14 mouse cellular contexts compared by ENCODE assay signal in the genomic region with DNA sequence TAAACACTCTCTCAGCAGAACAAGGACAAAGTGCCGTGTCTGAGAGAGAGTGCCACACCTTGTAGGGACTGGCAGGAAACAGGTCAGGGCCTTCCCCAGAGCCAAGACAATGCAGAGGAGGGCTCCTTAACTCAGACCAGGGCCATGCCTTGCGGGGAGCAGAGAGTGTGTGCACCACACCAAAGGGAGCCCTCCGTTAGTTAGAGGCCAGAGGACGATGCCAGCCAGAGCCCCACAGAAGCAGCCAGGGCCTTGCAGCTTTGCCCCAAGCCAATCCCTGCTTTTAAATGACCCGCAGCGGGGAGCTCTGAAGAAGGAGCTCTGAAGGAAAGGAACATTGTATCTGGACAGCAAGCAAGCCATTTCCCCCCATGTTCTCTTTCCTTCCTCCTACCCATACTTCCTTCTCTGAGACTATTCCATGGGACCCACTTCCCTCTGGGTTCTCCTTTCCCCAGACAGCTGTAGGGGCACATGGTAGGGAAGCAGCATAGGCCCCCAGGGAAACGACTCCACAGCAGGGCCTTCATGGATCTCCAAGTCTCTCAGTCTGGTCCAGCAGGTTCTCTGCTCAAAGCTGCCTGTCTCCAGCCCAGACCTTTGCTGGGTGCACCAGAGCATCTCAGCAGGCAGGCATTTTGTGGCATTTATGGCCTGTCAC. TPM values are rescaled to one million over a fixed set of nuclear protein-coding genes. Genes with fewer than 3 reads are reported as not detected.
A peak's percentile ranks its signal among the peaks of the same experiment; 100 is the strongest.
DNase-seq lines count a peak whose midpoint lies in the region; ATAC-seq and TF ChIP-seq lines count a peak whose summit lies in the region.
"Had no signal": no experiment of that assay in that cellular context is flagged by ENCODE, and none has a peak within 500 bp of the region (broad histone marks: within the 10 kb centered on the region; RNA-seq: fewer than 3 reads in every experiment).

No protein-coding gene starts in this region.

- peaks cover 38% of the 10 kb centered on the region for H3K4me1 ChIP-seq in heart, embryonic 10.5 days
- 0 out of 2 replicates have a peak, but pooled peaks cover 4% of the 10 kb centered on the region for H3K4me1 ChIP-seq in neural tube, embryonic 11.5 days (ENCODE audit: control insufficient read depth, insufficient read depth, low read length)
- H3K4me1 ChIP-seq in limb, embryonic 15.5 days: no peaks in the 10 kb centered on the region
- peaks cover 4% of the 10 kb centered on the region; the same call in 1 of the 2 replicates for H3K4me1 ChIP-seq in liver, postnatal 0 days (ENCODE audit: insufficient read depth)
- H3K4me1 ChIP-seq: intestine, embryonic 15.5 days had no signal

- H3K36me3 ChIP-seq in heart, embryonic 10.5 days: peaks cover 74% of the 10 kb centered on the region
- peaks cover 42% of the 10 kb centered on the region for H3K36me3 ChIP-seq in neural tube, embryonic 11.5 days (ENCODE audit: control insufficient read depth, insufficient read depth, low read length)
- H3K36me3 ChIP-seq in limb, embryonic 15.5 days: peaks cover 86% of the 10 kb centered on the region
- peaks cover 53% of the 10 kb centered on the region for H3K36me3 ChIP-seq in liver, postnatal 0 days (replicated peaks; ENCODE audit: insufficient read depth, low read length)

- no peak for DNase-seq in heart, embryonic 10.5 days (ENCODE audit: low spot score)
- no peak for DNase-seq in heart, postnatal 4 days
- DNase-seq in neural tube, embryonic 11.5 days (ENCODE audit: low spot score): no peak
- DNase-seq in neural tube, embryonic 10.5 days (ENCODE audit: extremely low spot score, low spot score): no peak
- no peak for DNase-seq in liver, postnatal 0 days
- no peak for DNase-seq in frontal cortex, adult 2 months (ENCODE audit: extremely low spot score in 1 of 2, low spot score in 1 of 2)
- DNase-seq: gastrocnemius, postnatal 10 days; kidney, postnatal 4 days; lung, embryonic 14.5 days; thymus, postnatal 4 days had no signal

- TF ChIP-seq CTCF in liver, postnatal 0 days (IDR thresholded peaks at IDR 0.05; ENCODE audit: low read depth): no peak

- H3K27ac ChIP-seq in heart, embryonic 10.5 days: peak overlapping the region; percentile 52
- peak overlapping the region; percentile 53; the same call in 1 of the 2 replicates for H3K27ac ChIP-seq in neural tube, embryonic 11.5 days (ENCODE audit: low read depth, low read length)
- peak overlapping the region; percentile 2; the same call in 1 of the 2 replicates for H3K27ac ChIP-seq in limb, embryonic 15.5 days
- H3K27ac ChIP-seq in liver, postnatal 0 days (ENCODE audit: low read depth): no peak overlapping the region
- H3K27ac ChIP-seq: intestine, embryonic 15.5 days had no signal

- H3K4me3 ChIP-seq in heart, embryonic 10.5 days: no peak overlapping the region
- H3K4me3 ChIP-seq in neural tube, embryonic 11.5 days (ENCODE audit: low read depth, low read length): no peak overlapping the region
- H3K4me3 ChIP-seq in limb, embryonic 15.5 days: no peak overlapping the region
- no peak overlapping the region for H3K4me3 ChIP-seq in liver, postnatal 0 days (ENCODE audit: low read depth, low read length)
- H3K4me3 ChIP-seq: intestine, embryonic 15.5 days had no signal

- H3K9ac ChIP-seq in neural tube, embryonic 11.5 days (ENCODE audit: low read length): no peak overlapping the region; the same call in 1 of the 2 replicates
- no peak overlapping the region for H3K9ac ChIP-seq in limb, embryonic 15.5 days
- H3K9ac ChIP-seq in liver, postnatal 0 days (replicated peaks): no peak overlapping the region
- H3K9ac ChIP-seq: intestine, embryonic 15.5 days; lung, embryonic 14.5 days had no signal

- no peak overlapping the region for H3K4me2 ChIP-seq in neural tube, embryonic 11.5 days (ENCODE audit: low read depth)
- no peak overlapping the region for H3K4me2 ChIP-seq in limb, embryonic 15.5 days
- no peak overlapping the region for H3K4me2 ChIP-seq in liver, postnatal 0 days (ENCODE audit: low read depth, low read length)
- H3K4me2 ChIP-seq: intestine, embryonic 15.5 days; lung, embryonic 14.5 days had no signal

- no peaks in the 10 kb centered on the region for H3K9me3 ChIP-seq in heart, embryonic 10.5 days
- H3K9me3 ChIP-seq in neural tube, embryonic 11.5 days (ENCODE audit: control insufficient read depth, low read length): no peaks in the 10 kb centered on the region
- H3K9me3 ChIP-seq in limb, embryonic 15.5 days: no peaks in the 10 kb centered on the region
- H3K9me3 ChIP-seq in liver, postnatal 0 days (ENCODE audit: low read length): no peaks in the 10 kb centered on the region
- H3K9me3 ChIP-seq: intestine, embryonic 15.5 days had no signal

- no peak for ATAC-seq in neural tube, embryonic 11.5 days (ENCODE audit: insufficient read depth, low FRiP score, low TSS enrichment)
- ATAC-seq in limb, embryonic 15.5 days (ENCODE audit: insufficient number of reproducible peaks, low FRiP score, low TSS enrichment, low read depth): no peak
- ATAC-seq in liver, postnatal 0 days: no peak
- ATAC-seq: CD4-positive, CD25-positive, alpha-beta regulatory T cell, adult 4 months; intestine, embryonic 15.5 days; Patski had no signal

- 82% methylated on average over 7 of the region's 7 CpGs for WGBS in heart, embryonic 10.5 days
- 82% methylated on average over 7 of the region's 7 CpGs for WGBS in neural tube, embryonic 11.5 days
- 84% methylated on average over 7 of the region's 7 CpGs for WGBS in limb, embryonic 15.5 days
- WGBS in liver, postnatal 0 days (ENCODE audit: insufficient replicate concordance): 80% methylated on average over 7 of the region's 7 CpGs

- no peaks in the 10 kb centered on the region for H3K27me3 ChIP-seq in heart, embryonic 10.5 days (ENCODE audit: insufficient read depth, poor library complexity, severe bottlenecking)
- no peaks in the 10 kb centered on the region for H3K27me3 ChIP-seq in neural tube, embryonic 11.5 days (ENCODE audit: control insufficient read depth, insufficient read depth, low read length)
- no peaks in the 10 kb centered on the region for H3K27me3 ChIP-seq in limb, embryonic 15.5 days
- H3K27me3 ChIP-seq in liver, postnatal 0 days (ENCODE audit: insufficient read depth, low read length): no peaks in the 10 kb centered on the region
- H3K27me3 ChIP-seq: intestine, embryonic 15.5 days; Patski had no signal

- no peak for TF ChIP-seq EP300 in liver, postnatal 0 days (IDR thresholded peaks at IDR 0.05; ENCODE audit: low read depth)

RNA-seq across cellular contexts. Expression of a gene that starts 30.2 kb away (rescaled TPM):
- polyA plus RNA-seq in heart, embryonic 10.5 days (2016; fragmentation: Nextera tagmentation; extraction: Ambion mirVana): 65.7 and 104 TPM in 2 replicates
- total RNA-seq in heart, postnatal 4 days (2021): 100 to 1,000 TPM; 188 to 208 TPM
- 38.7 TPM in 2 replicates for polyA plus RNA-seq in neural tube, embryonic 11.5 days (2014; fragmentation: Nextera tagmentation; extraction: Ambion mirVana)
- polyA plus RNA-seq in limb, embryonic 15.5 days (2015; fragmentation: Nextera tagmentation; extraction: Ambion mirVana): 26.4 and 32.1 TPM in 2 replicates
- polyA plus RNA-seq in liver, postnatal 0 days (2015; fragmentation: Nextera tagmentation; extraction: Ambion mirVana): 36.0 and 38.4 TPM in 2 replicates
- polyA plus RNA-seq in frontal cortex, adult 2 months (2012; rRNA removed): 48.2 and 56.4 TPM in 2 replicates
